Mouse (Mus musculus): ENCODE measurements at regions not wholly inside any gene's neighbourhood (a gene's known extent, or its start where the extent isn't known, plus 50 kb on each side); places are given as distances from the start of the nearest gene placed in this dataset.

- no peaks in the 10 kb centered on the region for H3K9me3 ChIP-seq (ENCODE audit: control insufficient read depth, low read length)
- DNase-seq (ENCODE audit: low spot score) (no peak), ATAC-seq (ENCODE audit: low FRiP score, low TSS enrichment) (no peak)
- H3K36me3 ChIP-seq (ENCODE audit: control insufficient read depth, insufficient read depth, low read length), result no peaks in the 10 kb centered on the region
- no peak for TF ChIP-seq EP300 (optimal IDR thresholded peaks at IDR 0.05)
- no peak for TF ChIP-seq CTCF (IDR thresholded peaks at IDR 0.05; ENCODE audit: low read depth)
- no peak overlapping the region for H3K4me2 ChIP-seq (replicated peaks; ENCODE audit: low read depth)
- H3K4me1 ChIP-seq (replicated peaks; ENCODE audit: control insufficient read depth, insufficient read depth), result no peaks in the 10 kb centered on the region
- no peak overlapping the region for H3K27ac ChIP-seq (replicated peaks)
- no peak overlapping the region for H3K4me3 ChIP-seq (ENCODE audit: low read depth, low read length)
- H3K9ac ChIP-seq (ENCODE audit: low read length), result no peak overlapping the region
- H3K27me3 ChIP-seq (ENCODE audit: control insufficient read depth, insufficient read depth, low read length), result no peaks in the 10 kb centered on the region
These were observed 443.6 kb upstream of the Fbxo33 start for GRCm38 (mm10) chr12:59663161-59663560.

GRCm38 (mm10) chr12:59630678-59631077, 411.2 kb upstream of the Fbxo33 start:
- DNase-seq (ENCODE audit: low spot score) (no peak), ATAC-seq (ENCODE audit: low FRiP score, low TSS enrichment) (no peak)
- Histone ChIP-seq H3K27me3 (ENCODE audit: control insufficient read depth, insufficient read depth, low read length) (no peaks in the 10 kb centered on the region), H3K4me3 (ENCODE audit: low read depth, low read length) (no peak overlapping the region), H3K4me1 (replicated peaks; ENCODE audit: control insufficient read depth, insufficient read depth) (no peaks in the 10 kb centered on the region), H3K27ac (replicated peaks) (no peak overlapping the region), H3K4me2 (replicated peaks; ENCODE audit: low read depth) (no peak overlapping the region), H3K9ac (ENCODE audit: low read length) (no peak overlapping the region), H3K9me3 (ENCODE audit: control insufficient read depth, low read length) (no peaks in the 10 kb centered on the region), H3K36me3 (ENCODE audit: control insufficient read depth, insufficient read depth, low read length) (no peaks in the 10 kb centered on the region)
- TF ChIP-seq EP300 (optimal IDR thresholded peaks at IDR 0.05), result no peak
- no peak for TF ChIP-seq CTCF (IDR thresholded peaks at IDR 0.05; ENCODE audit: low read depth)
- 57% methylated on average over 1 of the region's 1 CpGs for WGBS

- Histone ChIP-seq H3K36me3 (ENCODE audit: control insufficient read depth, insufficient read depth, low read length) (no peaks in the 10 kb centered on the region), H3K4me2 (replicated peaks; ENCODE audit: low read depth) (no peak overlapping the region), H3K4me3 (ENCODE audit: low read depth, low read length) (no peak overlapping the region), H3K9me3 (ENCODE audit: control insufficient read depth, low read length) (no peaks in the 10 kb centered on the region), H3K9ac (ENCODE audit: low read length) (no peak overlapping the region), H3K27me3 (ENCODE audit: control insufficient read depth, insufficient read depth, low read length) (no peaks in the 10 kb centered on the region), H3K4me1 (replicated peaks; ENCODE audit: control insufficient read depth, insufficient read depth) (no peaks in the 10 kb centered on the region), H3K27ac (replicated peaks) (no peak overlapping the region)
- 77% methylated on average over 3 of the region's 3 CpGs for WGBS
- TF ChIP-seq CTCF (IDR thresholded peaks at IDR 0.05; ENCODE audit: low read depth), result no peak
- no peak for TF ChIP-seq EP300 (optimal IDR thresholded peaks at IDR 0.05)
- DNase-seq (ENCODE audit: low spot score) (no peak), ATAC-seq (ENCODE audit: low FRiP score, low TSS enrichment) (no peak)
These were observed 403.6 kb upstream of the Fbxo33 start for GRCm38 (mm10) chr12:59623147-59623546.

GRCm38 (mm10) chr12:59621132-59621531, 401.6 kb upstream of the Fbxo33 start:
- no peaks in the 10 kb centered on the region for H3K27me3 ChIP-seq (ENCODE audit: control insufficient read depth, insufficient read depth, low read length)
- H3K4me1 ChIP-seq (replicated peaks; ENCODE audit: control insufficient read depth, insufficient read depth), result no peaks in the 10 kb centered on the region
- TF ChIP-seq CTCF (IDR thresholded peaks at IDR 0.05; ENCODE audit: low read depth) (no peak), EP300 (optimal IDR thresholded peaks at IDR 0.05) (no peak)
- H3K4me2 ChIP-seq (replicated peaks; ENCODE audit: low read depth), result no peak overlapping the region
- H3K9ac ChIP-seq (ENCODE audit: low read length), result no peak overlapping the region
- ATAC-seq (ENCODE audit: low FRiP score, low TSS enrichment) (no peak), DNase-seq (ENCODE audit: low spot score) (no peak)
- H3K36me3 ChIP-seq (ENCODE audit: control insufficient read depth, insufficient read depth, low read length), result no peaks in the 10 kb centered on the region
- no peak overlapping the region for H3K4me3 ChIP-seq (ENCODE audit: low read depth, low read length)
- 81% methylated on average over 2 of the region's 2 CpGs for WGBS
- no peak overlapping the region for H3K27ac ChIP-seq (replicated peaks)
- H3K9me3 ChIP-seq (ENCODE audit: control insufficient read depth, low read length), result no peaks in the 10 kb centered on the region

GRCm38 (mm10) chr12:59620340-59620739, 400.8 kb upstream of the Fbxo33 start:
- ATAC-seq (ENCODE audit: low FRiP score, low TSS enrichment) (no peak), DNase-seq (ENCODE audit: low spot score) (no peak)
- no peak overlapping the region for H3K9ac ChIP-seq (ENCODE audit: low read length)
- no peaks in the 10 kb centered on the region for H3K27me3 ChIP-seq (ENCODE audit: control insufficient read depth, insufficient read depth, low read length)
- no peak overlapping the region for H3K4me2 ChIP-seq (replicated peaks; ENCODE audit: low read depth)
- 81% methylated on average over 2 of the region's 2 CpGs for WGBS
- H3K4me1 ChIP-seq (replicated peaks; ENCODE audit: control insufficient read depth, insufficient read depth), result no peaks in the 10 kb centered on the region
- no peaks in the 10 kb centered on the region for H3K9me3 ChIP-seq (ENCODE audit: control insufficient read depth, low read length)
- H3K4me3 ChIP-seq (ENCODE audit: low read depth, low read length), result no peak overlapping the region
- no peak overlapping the region for H3K27ac ChIP-seq (replicated peaks)
- H3K36me3 ChIP-seq (ENCODE audit: control insufficient read depth, insufficient read depth, low read length), result no peaks in the 10 kb centered on the region
- TF ChIP-seq EP300 (optimal IDR thresholded peaks at IDR 0.05) (no peak), CTCF (IDR thresholded peaks at IDR 0.05; ENCODE audit: low read depth) (no peak)

GRCm38 (mm10) chr12:59616075-59616474, 396.6 kb upstream of the Fbxo33 start:
- WGBS, result 71% methylated on average over 3 of the region's 3 CpGs
- TF ChIP-seq EP300 (optimal IDR thresholded peaks at IDR 0.05), result no peak
- no peak for TF ChIP-seq CTCF (IDR thresholded peaks at IDR 0.05; ENCODE audit: low read depth)
- ATAC-seq (ENCODE audit: low FRiP score, low TSS enrichment), result no peak

More at GRCm38 (mm10) chr12:59616075-59616474, 396.6 kb upstream of the Fbxo33 start:
- no peaks in the 10 kb centered on the region for H3K9me3 ChIP-seq (ENCODE audit: control insufficient read depth, low read length)
- no peak overlapping the region for H3K4me2 ChIP-seq (replicated peaks; ENCODE audit: low read depth)
- H3K27ac ChIP-seq (replicated peaks), result no peak overlapping the region
- H3K36me3 ChIP-seq (ENCODE audit: control insufficient read depth, insufficient read depth, low read length), result no peaks in the 10 kb centered on the region
- no peak overlapping the region for H3K4me3 ChIP-seq (ENCODE audit: low read depth, low read length)
- H3K4me1 ChIP-seq (replicated peaks; ENCODE audit: control insufficient read depth, insufficient read depth), result no peaks in the 10 kb centered on the region
- H3K9ac ChIP-seq (ENCODE audit: low read length), result no peak overlapping the region
- no peaks in the 10 kb centered on the region for H3K27me3 ChIP-seq (ENCODE audit: control insufficient read depth, insufficient read depth, low read length)
- no peak for DNase-seq (ENCODE audit: low spot score)
